Mouse (Mus musculus): Measurements from ENCODE around the gene Gas2l3.

Gas2l3 gene

GRCm38 (mm10) chr10:89400674-89401336 lies 43.0 kb downstream of the Gas2l3 start:
- peak in 1 of 2 experiments; percentile 58 for DNase-seq (ENCODE audit: low spot score in 2 of 2)

GRCm38 (mm10) chr10:89395823-89396222 lies 47.9 kb downstream of the Gas2l3 start:
- peak in 1 of 2 experiments; percentile 11 for DNase-seq (ENCODE audit: low spot score in 2 of 2)

- no peak for DNase-seq (ENCODE audit: low spot score in 2 of 2)
Observed at GRCm38 (mm10) chr10:89395321-89395720, 48.4 kb downstream of the Gas2l3 start.

GRCm38 (mm10) chr10:89392687-89393086 lies 51.1 kb downstream of the Gas2l3 start:
- no peak for DNase-seq (ENCODE audit: low spot score in 2 of 2)

- DNase-seq (ENCODE audit: low spot score in 2 of 2): no peak
Observed at GRCm38 (mm10) chr10:89391571-89392163, 52.1 kb downstream of the Gas2l3 start.

- no peak for DNase-seq (ENCODE audit: low spot score in 2 of 2)
Observed at GRCm38 (mm10) chr10:89386461-89386860, 57.3 kb downstream of the Gas2l3 start.

GRCm38 (mm10) chr10:89383462-89383861 lies 60.3 kb downstream of the Gas2l3 start:
- DNase-seq (ENCODE audit: low spot score in 2 of 2): peak; percentile 55 to 58

GRCm38 (mm10) chr10:89377750-89378149 lies 66.0 kb downstream of the Gas2l3 start:
- no peak for DNase-seq (ENCODE audit: low spot score in 2 of 2)

GRCm38 (mm10) chr10:89370051-89370450 lies 73.7 kb downstream of the Gas2l3 start:
- no peak for DNase-seq (ENCODE audit: low spot score in 2 of 2)

- DNase-seq (ENCODE audit: low spot score in 2 of 2): no peak
Observed at GRCm38 (mm10) chr10:89358933-89359332, 84.8 kb downstream of the Gas2l3 start.
